Mouse (Mus musculus): ENCODE data around the gene Iqcn.

Gene Iqcn

DNA sequence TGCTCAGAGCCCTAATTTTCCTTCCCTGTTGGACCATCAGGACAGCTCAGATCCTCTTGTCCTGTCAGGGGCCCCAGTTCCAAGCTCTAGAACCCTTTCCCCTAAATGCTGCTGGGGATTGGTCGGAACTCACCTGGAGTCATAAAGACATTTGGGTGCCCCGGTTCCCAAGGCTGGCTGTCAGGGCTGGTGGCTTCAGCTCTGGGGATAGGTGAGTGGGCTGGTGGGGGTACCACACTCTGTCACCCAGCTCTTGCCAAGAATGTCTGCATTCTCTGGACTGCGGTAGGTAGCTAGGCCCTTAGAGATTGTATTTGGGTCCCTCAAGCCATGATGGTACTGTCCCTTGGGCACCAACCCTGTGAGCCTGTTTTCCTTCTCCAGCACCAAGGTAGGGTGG lies at the start of gene Iqcn:
Gene Iqcn, plus strand, starts transcription at position 171 of the 400 bp plus-strand sequence.
- no peak for DNase-seq (ENCODE audit: low spot score)

DNA sequence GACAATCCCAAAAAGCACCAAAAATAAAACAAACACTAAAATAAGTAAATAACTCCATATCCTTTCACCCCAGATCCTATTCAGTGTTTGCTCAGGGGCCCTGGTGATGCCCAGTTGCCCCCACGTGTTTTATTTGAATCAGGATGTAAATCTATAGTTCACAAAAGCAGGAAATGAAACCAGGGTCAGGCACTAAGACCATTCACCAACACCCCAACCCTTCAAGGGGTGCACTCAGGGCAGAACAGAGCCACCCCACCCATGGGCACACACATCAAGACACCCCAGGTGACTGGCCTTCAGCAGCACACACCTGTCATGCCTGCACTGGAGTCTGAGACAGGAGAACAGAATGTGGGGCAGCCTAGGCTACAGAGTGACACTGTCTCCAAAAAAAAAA lies 49.1 kb upstream of the Iqcn start:
- no peak for DNase-seq (ENCODE audit: low spot score)

DNA sequence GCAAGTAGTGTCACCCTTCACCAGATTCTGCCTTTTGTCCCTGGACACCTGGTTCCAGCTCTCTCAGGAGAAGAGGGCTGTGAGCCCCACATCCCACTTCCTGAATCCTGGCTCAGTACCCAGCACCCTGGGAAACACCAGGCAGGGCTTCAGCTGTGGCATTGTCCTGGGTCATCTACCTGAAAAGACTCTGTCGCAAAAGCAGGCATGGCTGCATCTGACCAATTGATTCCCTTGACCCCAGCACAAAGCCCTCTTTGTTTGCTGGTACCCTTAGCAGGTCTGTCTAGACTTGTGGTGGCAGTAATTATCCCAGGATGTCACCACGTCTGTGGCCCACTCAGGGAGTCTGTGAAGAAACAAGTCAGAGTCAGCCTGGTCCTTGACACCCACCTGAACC lies 47.8 kb upstream of the Iqcn start:
- no peak for DNase-seq (ENCODE audit: low spot score)

DNA sequence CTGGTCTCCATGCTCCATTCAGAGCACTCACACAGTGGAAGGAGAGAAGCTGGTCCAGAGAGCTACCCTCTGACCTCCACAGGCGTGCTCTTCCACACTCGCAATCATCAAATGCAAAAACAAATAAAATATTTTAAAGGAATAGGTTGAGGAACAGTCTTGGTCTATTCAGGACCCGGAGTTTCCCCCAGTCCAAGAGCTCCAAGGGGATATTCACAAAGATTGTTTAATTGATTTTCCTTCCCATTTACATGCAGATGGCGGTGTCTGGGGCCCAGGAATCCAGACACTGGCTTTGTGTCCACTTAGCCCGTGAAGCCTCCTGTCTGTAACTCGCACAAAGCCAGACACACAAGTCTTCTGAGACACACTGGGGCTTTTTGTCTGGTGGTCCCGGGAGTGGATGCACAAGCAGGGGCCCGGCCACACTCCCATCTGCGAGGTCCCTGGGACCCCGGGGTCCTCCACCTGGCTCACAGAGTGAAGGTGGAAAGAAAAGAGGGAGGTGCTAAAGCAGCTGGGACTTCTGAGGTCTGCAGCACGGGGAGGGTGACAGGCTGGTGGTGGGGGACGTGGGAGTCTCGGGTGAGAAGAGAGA lies 47.0 kb upstream of the Iqcn start:
- no peak for DNase-seq (ENCODE audit: low spot score)

DNA sequence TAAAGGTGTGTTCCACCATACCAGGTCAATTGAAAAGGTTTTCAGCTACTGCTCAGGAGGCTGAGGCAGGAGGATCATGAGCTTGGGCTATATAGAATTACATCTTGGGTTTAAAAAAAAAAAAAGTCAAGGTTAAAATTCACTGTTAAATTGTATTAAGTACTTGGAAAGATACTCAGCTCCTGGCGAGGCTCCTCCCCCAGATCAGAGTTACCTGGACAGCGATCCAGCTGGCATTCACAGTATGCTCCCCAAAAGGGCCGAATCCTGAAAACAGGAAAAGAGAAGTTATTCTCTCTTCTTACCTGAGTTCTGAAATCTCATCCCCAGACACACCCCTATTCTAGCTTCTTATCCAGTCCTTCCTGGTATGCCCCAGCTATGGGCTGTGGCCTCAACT lies 46.0 kb upstream of the Iqcn start:
- DNase-seq (ENCODE audit: low spot score): no peak

DNA sequence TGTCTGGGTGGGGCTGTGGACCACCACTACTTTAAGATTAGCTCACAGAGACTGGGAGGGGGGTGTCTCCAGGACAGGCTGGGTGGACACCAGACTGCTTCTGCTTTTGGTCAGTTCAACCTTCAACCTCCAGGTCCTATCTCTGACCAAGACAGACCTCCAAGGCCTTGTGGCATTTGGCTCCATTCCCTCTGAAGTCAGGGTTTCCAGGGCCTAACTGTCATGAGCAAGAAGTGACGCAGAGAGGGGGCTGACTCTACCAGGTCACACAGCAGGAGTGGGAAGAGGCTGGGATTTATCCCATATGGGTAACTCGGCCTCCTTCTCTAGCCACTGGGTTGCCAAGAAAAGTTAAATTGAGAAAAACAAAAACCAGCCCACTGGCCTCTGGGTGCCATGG lies 45.5 kb upstream of the Iqcn start:
- DNase-seq (ENCODE audit: low spot score): no peak

DNA sequence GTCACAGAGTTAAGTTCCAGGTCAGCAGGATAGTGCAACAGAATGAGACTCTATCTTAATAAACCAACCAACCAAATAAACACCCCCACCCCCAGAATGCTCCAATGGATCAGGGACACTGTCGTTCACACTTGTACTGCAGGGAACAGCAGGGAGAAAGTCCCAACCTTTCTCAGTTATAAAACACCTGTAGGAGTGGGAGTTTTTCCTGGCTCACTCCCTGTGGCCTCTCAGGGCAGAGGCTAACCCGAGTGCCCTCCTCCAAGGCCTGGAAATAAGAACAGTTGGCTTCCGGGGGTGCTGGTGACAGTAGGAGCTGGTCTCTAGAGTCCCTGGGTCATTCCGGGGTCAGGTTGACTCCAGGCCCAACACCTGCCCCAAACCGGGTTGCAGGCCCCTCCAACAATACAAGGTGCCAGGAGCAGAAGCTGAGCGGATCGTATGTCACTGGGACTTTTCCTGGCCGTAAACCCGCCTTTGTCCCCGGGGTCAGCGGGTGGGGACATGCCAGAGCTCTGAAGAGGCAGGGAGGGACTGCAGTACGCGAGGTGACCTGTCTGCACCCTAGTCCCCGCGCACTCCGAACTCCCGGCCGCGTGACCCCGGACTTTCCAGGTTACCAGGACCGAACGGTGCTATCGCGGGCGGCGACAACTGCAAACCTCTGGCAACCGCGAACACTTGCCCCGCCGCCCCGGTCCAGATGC lies 44.2 kb upstream of the Iqcn start:
- peak; percentile 51 for DNase-seq (ENCODE audit: low spot score)

DNA sequence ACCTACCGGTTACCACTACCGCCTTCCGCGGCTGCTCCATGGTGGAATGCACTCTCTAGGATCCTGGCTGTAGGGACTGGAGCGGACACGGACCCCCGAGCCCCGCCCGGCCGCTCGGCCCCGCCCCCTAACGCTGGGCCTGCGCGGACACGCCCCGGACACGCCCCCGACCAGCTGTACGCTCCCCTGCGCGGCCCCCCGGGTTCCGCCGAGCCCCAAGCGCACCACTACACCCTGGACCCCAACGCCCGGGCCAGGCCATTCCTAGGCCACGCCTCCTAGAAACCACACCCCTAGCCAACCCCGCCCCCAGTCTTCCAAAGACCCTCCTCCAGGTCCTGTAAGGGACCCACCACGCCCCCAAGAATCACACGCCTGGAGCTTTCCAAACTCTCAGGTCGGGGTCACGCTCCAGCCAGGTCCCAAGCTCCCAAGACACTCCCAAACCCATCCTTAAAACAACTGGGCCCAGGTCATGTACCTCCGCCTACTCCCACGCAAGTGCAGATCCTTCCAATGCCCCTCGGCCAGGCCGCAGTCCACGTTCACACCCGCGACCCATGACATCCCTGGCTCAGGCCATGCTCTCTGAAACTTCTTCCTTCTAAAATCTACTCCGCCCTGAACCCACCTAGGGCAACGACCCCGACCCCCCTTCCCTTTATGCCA lies 43.5 kb upstream of the Iqcn start:
- peak; percentile 90 for DNase-seq (ENCODE audit: low spot score)

DNA sequence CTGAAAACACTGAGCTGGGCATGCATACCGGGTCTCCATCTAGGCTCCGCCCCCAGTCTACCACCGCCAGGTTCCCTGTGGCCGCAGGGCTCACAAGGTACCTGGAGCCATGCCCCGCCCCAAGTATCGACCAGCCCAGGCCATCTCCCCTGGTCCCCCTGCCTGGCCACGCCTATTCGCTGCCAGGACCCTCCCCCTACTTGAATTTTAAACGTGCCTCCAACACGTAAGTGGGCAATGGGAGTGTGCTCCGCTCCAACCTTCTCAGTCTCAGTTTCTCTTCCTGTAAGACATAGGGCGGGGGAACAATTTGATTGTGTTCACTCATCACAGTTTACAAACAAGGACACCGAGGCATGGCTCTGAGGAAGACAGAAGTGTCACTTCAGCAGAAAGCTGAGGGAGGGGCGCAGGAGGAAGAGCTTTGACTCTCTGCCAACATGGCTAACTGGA lies 43.0 kb upstream of the Iqcn start, which contains the start of gene Pgpep1:
Gene Pgpep1, minus strand, starts transcription at position 116 of the 453 bp plus-strand sequence.
- no peak for DNase-seq (ENCODE audit: low spot score)

DNA sequence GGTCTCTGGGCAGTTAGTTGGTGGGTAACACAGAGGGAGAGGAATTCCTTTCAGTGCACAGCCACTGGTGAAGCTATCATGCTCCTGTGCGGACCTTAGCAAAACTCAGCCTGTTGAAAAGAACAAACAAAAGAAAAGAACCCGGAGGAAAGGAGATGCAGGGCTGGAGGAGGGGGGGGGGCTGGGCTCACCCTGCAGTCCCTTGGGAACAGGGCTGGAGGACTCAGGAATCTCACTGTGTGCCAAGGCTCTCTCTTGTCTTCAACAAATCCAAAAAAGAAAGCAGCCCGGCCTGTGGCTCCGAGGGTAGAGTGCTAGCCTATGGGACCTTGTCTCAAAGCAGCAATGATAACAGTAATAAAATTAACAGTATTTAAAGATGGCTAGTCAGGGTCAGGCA lies 39.6 kb upstream of the Iqcn start:
- no peak for DNase-seq (ENCODE audit: low spot score)

DNA sequence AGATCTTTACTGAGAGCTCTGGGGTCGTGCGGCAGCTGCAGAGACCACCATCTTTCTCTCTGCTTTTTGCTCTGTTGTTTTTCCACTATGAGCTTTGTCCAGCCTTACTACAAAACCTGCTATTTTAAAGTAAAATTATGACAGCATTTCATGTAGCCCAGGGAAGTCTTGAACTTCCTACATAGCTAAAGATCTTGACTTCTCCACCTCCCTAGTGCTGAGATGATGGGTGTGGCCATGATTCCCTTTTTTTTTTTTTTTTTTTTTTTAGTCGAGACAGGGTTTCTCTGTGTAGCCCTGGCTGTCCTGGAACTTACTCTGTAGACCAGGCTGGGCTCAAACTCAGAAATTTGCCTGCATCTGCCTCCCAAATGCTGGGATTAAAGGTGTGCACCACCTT lies 38.6 kb upstream of the Iqcn start:
- DNase-seq (ENCODE audit: low spot score): no peak

DNA sequence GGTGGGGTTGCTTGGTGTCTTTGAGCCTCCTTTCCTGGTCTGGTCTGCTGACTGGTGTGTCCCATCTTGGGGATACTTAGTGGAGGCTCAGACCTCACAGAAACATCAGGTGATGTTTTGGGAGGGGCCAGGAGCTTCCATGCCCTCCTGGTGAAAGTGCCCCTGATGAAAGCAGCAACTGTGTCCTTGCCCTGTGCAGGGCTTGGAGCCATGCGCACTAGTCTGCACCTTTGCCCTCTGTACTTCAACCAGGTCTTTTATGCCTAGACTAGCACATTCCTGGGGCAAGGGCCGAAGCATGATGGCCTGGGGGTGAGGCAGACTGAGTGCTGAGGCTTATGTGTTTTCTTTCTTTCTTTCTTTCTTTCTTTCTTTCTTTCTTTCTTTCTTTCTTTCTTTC lies 37.7 kb upstream of the Iqcn start:
- DNase-seq (ENCODE audit: low spot score): no peak

DNA sequence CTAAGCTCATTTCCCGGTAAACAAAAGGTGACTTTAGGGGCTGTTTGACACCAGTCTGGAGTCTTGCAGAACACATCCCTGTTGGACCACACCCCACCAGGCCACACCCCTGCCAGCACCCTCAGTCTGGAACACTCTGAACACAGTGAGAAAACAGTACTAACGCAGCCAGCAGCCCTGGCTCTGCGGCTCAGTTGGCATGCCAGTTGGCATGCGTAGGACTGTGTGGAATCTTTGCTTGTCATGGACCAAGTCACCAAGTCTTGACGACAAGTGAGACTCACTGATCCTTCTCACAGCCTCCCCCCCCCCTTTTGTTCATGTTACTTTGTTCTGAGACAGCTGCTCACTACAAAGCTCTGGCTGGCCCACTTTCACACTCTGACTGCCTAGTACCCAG lies 36.2 kb upstream of the Iqcn start:
- DNase-seq (ENCODE audit: low spot score): no peak

DNA sequence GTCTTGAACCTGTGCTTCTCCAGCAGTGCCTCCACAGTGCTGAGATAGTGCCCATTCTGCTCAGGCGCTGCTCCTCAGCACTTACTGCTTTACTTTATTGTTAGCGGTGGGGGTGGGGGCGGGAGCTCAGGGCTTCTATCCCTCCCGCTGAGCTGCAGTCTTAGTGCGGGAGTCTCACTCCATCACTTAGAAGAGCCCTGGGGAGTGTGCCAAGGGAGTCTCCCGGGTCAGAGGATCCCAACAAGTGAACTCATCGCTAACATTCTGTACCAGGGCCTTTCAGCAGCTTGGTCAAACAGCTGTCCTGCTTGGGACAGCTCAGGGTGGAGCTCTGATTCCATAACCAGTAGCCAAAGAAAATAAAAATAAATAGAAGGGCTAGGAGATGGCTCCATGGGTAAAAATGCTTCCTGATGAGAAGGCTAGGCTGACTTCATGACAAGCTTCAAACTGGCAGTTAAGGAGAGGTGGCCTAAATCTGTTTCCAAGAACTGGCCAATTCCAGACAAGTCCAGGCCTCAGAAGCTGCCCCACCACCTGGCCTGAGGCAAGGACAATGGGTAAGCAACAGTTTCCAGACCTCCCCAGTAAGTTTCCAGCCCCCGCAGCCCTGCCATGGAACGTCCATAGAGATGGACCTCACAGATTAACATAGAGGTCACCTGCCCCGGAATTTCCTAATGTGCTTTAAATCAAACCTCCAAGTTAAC lies 31.5 kb upstream of the Iqcn start:
- DNase-seq (ENCODE audit: low spot score): no peak

DNA sequence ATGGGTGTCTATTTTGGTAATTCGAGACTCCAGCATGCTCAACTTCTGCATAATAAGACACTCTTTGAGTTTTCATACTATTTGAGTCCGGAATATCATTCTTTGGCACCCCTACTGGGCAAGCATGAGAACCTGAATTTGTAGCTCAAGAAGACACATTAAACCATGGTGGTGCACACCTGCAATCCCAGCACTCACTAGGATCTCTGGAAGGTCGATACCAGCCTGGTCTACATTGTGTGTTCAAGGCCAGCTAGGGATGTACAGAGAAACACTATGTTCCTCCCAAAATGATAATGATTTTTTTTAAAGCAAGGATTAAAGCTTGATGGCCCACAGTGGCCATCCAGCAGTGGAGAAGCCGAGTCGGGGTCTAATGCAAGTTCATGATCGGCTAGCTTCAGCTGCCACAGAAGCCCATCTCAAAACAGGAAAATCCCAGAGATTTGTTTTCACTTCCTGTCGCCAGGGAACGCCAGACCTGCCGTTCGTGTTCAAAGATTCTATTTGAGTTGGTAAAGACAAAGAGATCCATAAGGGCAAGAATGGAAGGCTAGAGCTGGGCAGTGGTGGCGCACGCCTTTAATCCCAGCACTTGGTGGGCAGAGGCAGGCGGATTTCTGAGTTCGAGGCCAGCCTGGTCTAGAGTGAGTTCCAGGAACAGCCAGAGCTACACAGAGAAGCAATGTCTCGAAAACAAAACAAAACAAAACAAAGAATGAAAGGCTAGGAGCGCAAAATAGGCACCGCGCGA lies 30.8 kb upstream of the Iqcn start:
- no peak for DNase-seq (ENCODE audit: low spot score)

DNA sequence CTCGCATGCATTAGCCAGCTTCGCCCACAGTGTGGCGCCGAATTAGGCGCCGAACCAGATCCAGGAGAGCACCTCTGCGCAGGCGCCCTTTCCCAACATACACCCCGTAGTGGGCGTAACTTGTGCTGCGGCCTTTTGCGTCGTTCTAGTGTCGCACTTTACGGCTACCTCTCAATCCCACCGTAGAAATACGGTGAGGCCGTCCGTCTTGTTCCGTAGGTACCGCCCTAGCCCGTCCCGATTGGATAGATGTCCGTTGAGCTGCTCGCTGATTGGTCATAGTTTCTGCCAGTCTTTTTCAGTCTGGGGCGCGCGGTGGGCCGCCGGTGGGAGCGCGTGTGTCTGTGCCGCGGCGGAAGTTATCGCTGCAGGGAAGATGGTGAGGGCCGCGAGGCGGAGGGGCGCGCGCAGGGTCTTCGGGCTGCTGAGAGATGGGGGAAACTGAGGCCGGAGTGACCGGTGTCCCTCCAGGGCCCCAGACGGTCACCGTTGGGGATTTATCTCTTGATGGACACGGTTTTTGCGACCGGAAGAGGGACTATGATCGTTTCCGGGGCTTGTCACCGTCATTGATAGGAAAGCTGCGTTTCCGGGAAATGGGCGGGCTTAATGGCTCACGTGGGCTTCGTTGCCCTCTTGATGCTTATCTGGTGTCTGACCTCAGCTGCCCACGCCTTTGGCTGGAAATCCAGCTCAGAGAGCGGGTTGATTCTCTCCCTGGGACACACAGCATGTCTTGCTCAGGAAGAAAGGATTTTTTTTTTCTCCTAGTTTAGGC lies 30.0 kb upstream of the Iqcn start, which contains the start of gene Lsm4:
Gene Lsm4, plus strand, starts transcription at position 170 of the 778 bp plus-strand sequence.
- peak; percentile 96 for DNase-seq (ENCODE audit: low spot score)

DNA sequence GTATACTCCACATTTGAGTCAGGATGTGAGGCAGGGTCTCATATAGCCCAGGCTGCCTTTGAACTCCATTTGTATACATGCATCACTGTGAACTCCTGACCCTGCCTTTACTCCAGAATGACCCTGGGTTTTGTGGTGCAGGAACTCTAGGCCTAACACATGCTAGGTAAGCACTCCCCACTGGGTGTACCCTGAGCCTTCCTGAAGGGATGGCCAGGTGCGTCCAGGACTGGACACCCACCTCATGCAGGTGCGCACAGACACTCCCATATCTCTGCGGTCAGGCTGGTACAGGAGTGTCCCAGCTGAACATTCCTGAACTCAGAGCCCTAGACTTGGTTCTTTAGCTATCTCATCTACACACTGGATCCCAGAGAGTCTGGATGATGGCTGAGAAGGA lies 29.1 kb upstream of the Iqcn start:
- DNase-seq (ENCODE audit: low spot score): no peak

DNA sequence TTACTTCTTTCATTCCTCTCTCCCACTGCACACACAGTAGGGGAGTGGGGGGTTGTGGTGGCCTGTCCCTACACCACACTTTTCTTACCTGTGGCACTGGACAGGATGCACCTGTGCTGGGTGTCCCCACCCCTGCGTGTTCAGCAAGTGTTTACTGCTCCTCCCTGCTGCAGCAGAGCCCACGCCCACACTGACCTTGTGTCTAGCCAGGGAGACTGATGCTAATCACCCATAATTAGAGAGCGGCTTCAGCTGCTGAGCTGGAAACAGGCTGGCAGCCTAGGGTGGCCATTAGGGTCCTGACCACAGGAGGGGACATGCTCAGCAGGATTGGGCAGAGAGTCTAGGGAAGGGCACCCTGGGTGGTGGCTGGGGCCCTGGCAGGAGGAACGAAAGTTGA lies 28.5 kb upstream of the Iqcn start:
- DNase-seq (ENCODE audit: low spot score): no peak

DNA sequence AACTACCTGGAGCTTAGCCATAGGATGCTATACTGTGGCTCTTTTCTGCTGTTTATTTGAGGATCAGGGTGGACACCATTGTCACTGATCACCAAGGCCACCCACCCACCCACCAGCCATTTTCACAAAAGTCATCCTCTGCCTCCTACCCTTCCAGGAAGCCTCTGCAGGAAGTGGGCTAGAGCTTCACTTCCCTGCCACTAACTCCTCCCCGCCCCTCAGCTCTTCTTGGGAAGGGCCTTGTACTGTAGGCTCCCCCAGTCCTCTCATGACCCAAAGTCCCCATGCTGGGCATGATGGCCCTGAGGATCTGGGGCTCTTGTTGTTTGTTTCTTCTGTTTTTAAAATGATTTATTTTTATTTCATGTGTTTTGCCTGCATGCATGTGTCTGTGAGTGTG lies 27.9 kb upstream of the Iqcn start:
- no peak for DNase-seq (ENCODE audit: low spot score)

DNA sequence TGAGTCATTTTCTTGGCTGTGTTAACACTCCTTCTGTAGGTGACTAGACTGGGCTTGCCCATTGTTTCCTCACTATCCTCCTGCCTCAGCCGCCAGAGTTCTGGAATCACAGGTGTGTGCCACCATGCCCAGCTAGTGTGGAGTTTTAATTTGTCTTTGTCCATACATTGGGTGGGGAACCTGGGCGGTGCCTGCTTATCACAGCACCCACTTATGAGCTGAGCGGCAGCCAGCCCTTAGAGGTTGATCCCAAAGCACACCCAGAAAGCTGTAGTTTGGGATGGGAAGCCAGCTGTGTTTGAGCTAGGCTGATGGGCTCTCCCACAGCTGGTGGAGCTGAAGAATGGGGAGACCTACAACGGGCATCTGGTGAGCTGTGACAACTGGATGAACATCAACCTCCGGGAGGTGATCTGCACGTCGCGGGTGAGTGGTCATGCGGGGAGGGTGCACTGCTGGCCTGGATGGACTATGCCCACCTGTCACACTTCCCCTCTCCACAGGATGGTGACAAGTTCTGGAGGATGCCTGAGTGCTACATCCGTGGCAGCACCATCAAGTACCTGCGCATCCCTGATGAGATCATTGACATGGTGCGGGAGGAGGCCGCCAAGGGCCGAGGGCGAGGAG lies 25.7 kb upstream of the Iqcn start:
- no peak for DNase-seq (ENCODE audit: low spot score)

DNA sequence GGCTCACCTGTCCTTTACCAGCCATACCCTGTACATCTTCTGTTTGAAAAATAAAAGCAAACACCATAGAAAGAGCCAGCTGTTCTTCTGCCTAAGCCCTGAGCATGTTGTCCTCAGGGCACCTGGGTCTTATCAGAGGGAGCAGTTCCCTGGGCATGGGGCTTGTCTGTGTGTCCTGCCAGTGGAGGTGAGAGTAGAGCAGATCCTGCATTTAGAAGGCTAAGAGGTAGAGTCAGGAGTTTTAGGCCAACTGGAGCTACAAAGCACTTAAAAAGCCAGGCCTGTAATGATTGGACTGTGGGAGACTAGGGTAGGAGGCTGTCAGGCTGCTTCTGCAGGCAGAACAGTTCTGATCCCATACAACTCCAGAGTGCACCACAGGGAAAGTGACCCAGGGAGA lies 24.6 kb upstream of the Iqcn start:
- DNase-seq (ENCODE audit: low spot score): no peak

All from ovary, postnatal 10 days (tissue).